Mouse (Mus musculus) intestine, embryonic 15.5 days (tissue): Measurements from ENCODE around the gene Prr14l. TPM values are rescaled to one million over a fixed set of nuclear protein-coding genes. Genes with fewer than 3 reads are reported as not detected.
"Not testable (repeated sequence)": the region's sequence is repeated elsewhere in the genome, so short reads cannot be mapped to it uniquely, and the experiment has no call there.

ENCODE experiments used
- ATAC-seq: fragments of 200-750 bp; cut with Nextera tagmentation; 2 replicates; pipeline ENCODE4 v1.8.0; 2017; ENCODE audit warnings: moderate TSS enrichment, moderate library complexity
- H3K27ac ChIP-seq: fragments of 300-500 bp; sonication (generic); 2 replicates; pipeline ENCODE4 v1.5.1; 2015; ENCODE audit warnings: mild to moderate bottlenecking, inconsistent platforms
- H3K27me3 ChIP-seq: fragments of 300-500 bp; sonication (generic); replicated peaks from 2 replicates; pipeline ENCODE4 v1.6.1; 2015; ENCODE audit warnings: inconsistent platforms
- H3K36me3 ChIP-seq: fragments of 300-500 bp; sonication (generic); 2 replicates; pipeline ENCODE4 v1.6.1; 2015; ENCODE audit warnings: inconsistent platforms
- H3K4me1 ChIP-seq: fragments of 300-500 bp; sonication (generic); replicated peaks from 2 replicates; pipeline ENCODE4 v1.6.1; 2015; ENCODE audit warnings: inconsistent platforms
- H3K4me2 ChIP-seq: fragments of 300-500 bp; sonication (generic); replicated peaks from 2 replicates; pipeline ENCODE4 v1.6.1; 2015; ENCODE audit warnings: mild to moderate bottlenecking, inconsistent platforms
- H3K4me3 ChIP-seq: fragments of 300-500 bp; sonication (generic); replicated peaks from 2 replicates; pipeline ENCODE4 v1.5.1; 2015; ENCODE audit warnings: inconsistent platforms
- H3K9ac ChIP-seq: fragments of 300-500 bp; sonication (generic); 2 replicates; pipeline ENCODE4 v1.6.1; 2015; ENCODE audit warnings: inconsistent platforms
- H3K9me3 ChIP-seq: fragments of 300-500 bp; sonication (generic); 2 replicates; pipeline ENCODE4 v1.6.1; 2016; ENCODE audit warnings: inconsistent platforms
- WGBS: fragments of 180-500 bp; shearing (Covaris S2); methylation state at CpG from one replicate; pipeline ENCODE4 v1.1.7; 2015; 5-methylcytosine and 5-hydroxymethylcytosine counted together
- polyA plus RNA-seq: library from polyadenylated mRNA; unstranded; fragments of >200 nt; fragmentation: Nextera tagmentation; extraction: Ambion mirVana; gene quantifications from 2 replicates; pipeline ENCODE4 v1.2.1, GENCODE M21; 2015

The Prr14l gene
- 12.4 and 16.4 TPM in 2 replicates for polyA plus RNA-seq

DNA sequence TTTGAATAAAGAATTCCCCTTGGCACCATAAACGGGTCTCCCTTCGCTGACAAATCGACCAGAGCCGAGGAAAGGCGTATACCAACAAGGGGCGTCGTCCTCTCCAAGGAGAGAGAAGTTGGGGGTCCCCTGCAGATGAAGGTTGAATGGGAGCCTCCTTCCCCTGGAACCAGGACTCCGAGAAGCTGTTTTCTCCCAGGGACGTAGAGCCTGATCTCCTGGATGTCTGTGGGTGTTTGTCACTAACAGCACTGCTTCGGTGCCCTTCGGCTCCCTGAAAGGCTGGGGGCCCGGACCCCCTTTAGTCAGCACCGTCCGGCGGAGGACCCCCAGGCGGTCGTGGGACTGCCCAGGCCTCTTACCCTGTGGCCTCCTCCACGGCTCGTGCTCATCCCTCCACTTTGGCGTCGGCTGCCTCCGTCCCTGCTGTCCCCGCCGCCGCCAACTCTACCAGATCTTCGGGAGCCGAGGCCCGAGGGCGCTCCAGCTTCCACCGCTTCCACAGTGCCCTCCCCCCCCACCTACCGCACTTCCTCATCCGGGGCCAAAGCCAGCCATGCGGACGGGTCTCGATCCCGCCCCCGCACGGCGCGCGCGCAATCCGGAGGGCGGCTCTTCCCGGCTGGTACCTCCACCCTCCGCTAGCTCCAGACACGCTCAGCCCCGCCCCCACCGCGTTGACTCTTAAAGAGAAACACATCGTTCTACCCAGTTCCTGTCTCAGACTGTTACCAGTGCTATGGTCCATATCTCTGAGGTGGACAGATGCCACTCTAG, at the start of gene Prr14l:
TSS of gene Prr14l (minus strand) at position 526 of the 777 bp plus-strand sequence.
- ATAC-seq = peak; percentile 97
- Histone ChIP-seq H3K4me2 (peak within 1 kb of the TSS; percentile 67), H3K4me3 (peak within 1 kb of the TSS; percentile 63), H3K4me1 (0 out of 2 replicates have a peak, but pooled peaks cover 12% of the 10 kb centered on the region), H3K27ac (peak within 1 kb of the TSS; percentile 70), H3K36me3 (no peaks in the 10 kb centered on the region), H3K27me3 (no peaks in the 10 kb centered on the region), H3K9me3 (no peaks in the 10 kb centered on the region), H3K9ac (peak within 1 kb of the TSS; percentile 81)
- under 1% methylated on average over 51 of the region's 51 CpGs for WGBS

DNA sequence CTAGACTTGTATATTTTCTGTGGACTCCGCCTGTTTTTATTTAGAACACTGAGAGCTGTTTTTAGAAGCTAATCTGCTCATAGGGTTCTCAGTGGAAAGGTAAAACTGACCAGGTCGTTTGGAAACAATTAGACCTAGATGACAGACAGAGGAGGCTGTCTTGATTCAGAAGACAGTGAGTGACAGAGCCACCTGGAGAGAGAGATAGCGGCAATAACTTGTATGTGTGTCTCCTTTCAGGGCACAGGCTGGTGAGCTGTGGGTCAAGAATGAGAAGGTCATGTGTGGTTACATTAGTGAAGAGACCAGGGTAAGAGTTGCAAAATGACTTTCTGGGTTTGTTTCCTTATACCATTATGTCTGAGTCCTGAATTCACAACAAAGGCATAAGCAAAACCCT, 32.7 kb upstream of the Prr14l start:
- Histone ChIP-seq H3K27me3 (no peaks in the 10 kb centered on the region), H3K4me2 (no peak overlapping the region), H3K9me3 (no peaks in the 10 kb centered on the region), H3K9ac (no peak overlapping the region), H3K4me3 (no peak overlapping the region), H3K36me3 (peaks cover 16% of the 10 kb centered on the region), H3K4me1 (no peaks in the 10 kb centered on the region), H3K27ac (no peak overlapping the region)
- ATAC-seq = no peak
- WGBS = 77% methylated on average over 3 of the region's 3 CpGs

DNA sequence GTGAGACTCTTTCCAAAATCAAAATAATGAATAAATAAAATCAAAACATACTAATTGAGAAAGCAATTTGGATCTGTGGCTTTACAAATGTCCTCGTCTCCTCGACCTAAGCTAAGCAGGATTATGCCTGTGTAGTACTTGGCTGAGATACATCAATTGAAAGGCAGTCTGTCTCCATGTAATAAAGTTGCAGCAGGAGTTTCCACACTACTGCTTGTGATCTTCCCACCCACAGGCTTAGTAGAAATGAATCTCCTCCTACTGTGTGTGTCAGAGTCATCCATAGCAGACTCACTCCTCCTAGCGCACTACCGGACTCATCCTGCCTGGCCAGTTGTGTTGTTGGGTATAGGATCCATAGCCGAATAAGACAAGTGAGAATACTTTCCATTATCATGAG, 18.3 kb upstream of the Prr14l start:
- Histone ChIP-seq H3K9ac (no peak overlapping the region), H3K9me3 (no peaks in the 10 kb centered on the region), H3K36me3 (peaks cover 22% of the 10 kb centered on the region; the same call in 1 of the 2 replicates), H3K27me3 (no peaks in the 10 kb centered on the region), H3K4me3 (no peak overlapping the region), H3K27ac (no peak overlapping the region), H3K4me1 (no peaks in the 10 kb centered on the region), H3K4me2 (no peak overlapping the region)
- WGBS = 93% methylated on average over 5 of the region's 5 CpGs
- ATAC-seq = no peak

DNA sequence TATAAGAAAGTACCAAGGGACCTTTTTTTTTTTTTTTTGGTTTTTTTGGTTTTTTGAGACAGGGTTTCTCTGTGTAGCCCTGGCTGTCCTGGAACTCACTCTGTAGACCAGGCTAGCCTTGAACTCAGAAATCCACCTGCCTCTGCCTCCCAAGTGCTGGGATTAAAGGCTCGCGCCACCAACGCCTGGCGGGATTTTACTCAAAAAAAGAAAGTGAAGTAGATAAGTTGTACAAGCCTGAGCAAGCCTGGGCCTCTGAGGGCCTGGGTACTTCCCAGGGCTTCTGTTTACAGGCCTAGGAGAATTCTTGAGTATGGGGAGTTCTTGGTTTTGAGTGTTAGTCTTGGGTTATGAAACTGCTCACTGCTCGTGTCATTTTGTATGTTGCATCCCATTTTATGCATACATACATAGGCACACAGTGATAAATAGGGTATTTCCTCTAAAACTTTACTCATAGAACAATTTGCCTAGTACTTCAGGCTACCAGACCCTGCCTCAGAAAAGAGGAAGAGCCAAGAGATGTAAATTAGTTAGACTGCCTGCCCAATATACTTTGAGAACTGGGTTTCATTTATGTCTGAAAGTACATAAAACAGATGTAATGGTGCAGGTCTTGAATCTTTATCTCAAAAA, 15.5 kb upstream of the Prr14l start:
- H3K4me1 ChIP-seq = peaks cover 4% of the 10 kb centered on the region; the same call in 1 of the 2 replicates
- no peak for ATAC-seq
- WGBS = 96% methylated on average over 5 of the region's 5 CpGs
- H3K4me2 ChIP-seq = no peak overlapping the region
- peaks cover 22% of the 10 kb centered on the region; the same call in 1 of the 2 replicates for H3K36me3 ChIP-seq
- no peak overlapping the region for H3K9ac ChIP-seq
- H3K27me3 ChIP-seq = no peaks in the 10 kb centered on the region
- no peak overlapping the region for H3K4me3 ChIP-seq
- no peak overlapping the region for H3K27ac ChIP-seq
- no peaks in the 10 kb centered on the region for H3K9me3 ChIP-seq

DNA sequence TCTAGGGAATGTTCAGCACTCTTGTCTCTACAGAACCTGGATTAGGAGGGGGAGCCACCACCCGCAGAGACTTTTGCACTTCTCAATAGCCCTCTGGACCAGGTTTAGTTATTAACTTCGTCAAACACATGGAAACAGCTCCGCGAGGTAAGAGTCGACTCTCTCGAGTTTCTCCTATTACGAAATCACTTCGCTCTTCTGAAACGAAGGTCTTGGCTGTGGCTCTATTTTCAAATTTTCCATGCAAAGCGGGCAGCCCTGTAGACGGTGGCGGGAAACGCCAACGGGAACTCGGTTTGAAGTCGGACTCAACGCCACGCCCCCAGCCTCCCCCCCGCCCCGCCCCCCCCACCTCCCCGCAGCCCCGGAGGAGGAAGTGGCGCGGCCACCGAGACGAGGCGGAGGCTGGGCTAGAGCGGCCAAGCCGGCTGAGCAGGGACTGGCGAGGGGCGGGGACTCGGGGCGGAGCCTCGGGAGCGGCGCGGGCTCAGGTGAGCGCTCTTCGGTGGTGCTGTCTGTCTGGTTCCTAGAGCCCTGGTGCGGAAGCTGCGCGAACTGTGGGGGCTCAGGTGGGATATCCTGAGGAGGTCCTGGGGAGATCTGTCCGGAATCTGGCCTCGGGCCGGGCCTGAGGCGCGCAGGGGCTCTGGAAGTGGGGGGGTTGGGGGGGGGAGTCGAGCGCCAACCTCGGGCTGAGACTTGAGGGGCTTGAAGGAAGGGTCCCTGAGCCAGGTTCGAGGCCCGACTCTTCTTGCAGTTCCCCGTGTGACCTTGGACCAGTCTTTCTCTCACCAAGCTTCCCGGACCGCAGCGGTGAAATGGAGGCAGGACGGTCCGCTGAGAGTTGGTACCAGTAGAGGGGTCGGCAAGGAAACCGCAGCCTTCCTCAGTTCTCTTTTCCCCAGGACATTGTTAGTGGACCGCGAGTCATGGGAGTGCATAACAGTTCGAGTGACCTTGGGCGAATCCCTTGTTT, 9.5 kb upstream of the Prr14l start, which contains the start of gene Depdc5:
TSS of gene Depdc5 (plus strand) at position 449 of the 976 bp plus-strand sequence.
- peak within 1 kb of the TSS; percentile 69 for H3K9ac ChIP-seq
- H3K4me3 ChIP-seq = peak within 1 kb of the TSS; percentile 68
- H3K36me3 ChIP-seq = peaks cover 9% of the 10 kb centered on the region; the same call in 1 of the 2 replicates
- peak within 1 kb of the TSS; percentile 48 for H3K27ac ChIP-seq
- ATAC-seq = peak; percentile 99
- peak within 1 kb of the TSS; percentile 81 for H3K4me2 ChIP-seq
- H3K27me3 ChIP-seq = no peaks in the 10 kb centered on the region
- under 1% methylated on average over 64 of the region's 64 CpGs for WGBS
- no peaks in the 10 kb centered on the region for H3K9me3 ChIP-seq
- H3K4me1 ChIP-seq = peaks cover 9% of the 10 kb centered on the region; the same call in 1 of the 2 replicates

DNA sequence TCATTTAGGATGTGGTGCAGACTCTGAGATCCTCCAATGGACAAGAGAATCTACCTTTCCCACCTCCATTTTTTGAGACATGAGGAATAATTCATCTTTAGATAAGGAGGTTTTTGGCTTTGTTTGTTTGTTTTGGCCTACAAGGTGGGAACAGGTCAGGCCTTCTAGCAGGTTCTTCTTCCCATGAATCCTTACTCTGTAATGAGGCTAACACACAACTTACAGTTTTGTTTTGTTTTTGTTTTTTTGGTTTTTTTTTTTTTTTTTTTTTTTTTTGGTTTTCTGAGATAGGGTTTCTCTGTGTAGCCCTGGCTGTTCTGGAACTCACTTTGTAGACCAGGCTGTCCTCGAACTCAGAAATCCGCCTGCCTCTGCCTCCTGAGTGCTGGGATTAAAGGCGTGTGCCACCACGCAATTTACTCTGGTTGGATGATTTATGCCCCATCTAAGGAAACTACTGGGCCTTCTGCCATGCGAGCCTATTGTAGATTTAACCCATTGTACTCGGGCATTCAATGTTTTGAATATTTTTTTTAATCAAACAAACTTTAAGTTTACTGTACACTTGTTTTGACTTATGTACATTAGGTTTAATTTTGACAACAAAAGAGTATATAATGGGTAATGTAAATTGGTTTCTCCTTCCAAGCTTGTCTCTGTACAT, 8.5 kb upstream of the Prr14l start:
- Histone ChIP-seq H3K27ac (no peak overlapping the region), H3K9me3 (no peaks in the 10 kb centered on the region), H3K36me3 (peaks cover 1% of the 10 kb centered on the region; the same call in 1 of the 2 replicates), H3K4me1 (peaks cover 9% of the 10 kb centered on the region; the same call in 1 of the 2 replicates), H3K4me2 (peak overlapping the region; percentile 81; the same call in 1 of the 2 replicates), H3K27me3 (no peaks in the 10 kb centered on the region), H3K9ac (no peak overlapping the region), H3K4me3 (no peak overlapping the region)
- 46% methylated on average over 6 of the region's 6 CpGs for WGBS
- no peak for ATAC-seq

DNA sequence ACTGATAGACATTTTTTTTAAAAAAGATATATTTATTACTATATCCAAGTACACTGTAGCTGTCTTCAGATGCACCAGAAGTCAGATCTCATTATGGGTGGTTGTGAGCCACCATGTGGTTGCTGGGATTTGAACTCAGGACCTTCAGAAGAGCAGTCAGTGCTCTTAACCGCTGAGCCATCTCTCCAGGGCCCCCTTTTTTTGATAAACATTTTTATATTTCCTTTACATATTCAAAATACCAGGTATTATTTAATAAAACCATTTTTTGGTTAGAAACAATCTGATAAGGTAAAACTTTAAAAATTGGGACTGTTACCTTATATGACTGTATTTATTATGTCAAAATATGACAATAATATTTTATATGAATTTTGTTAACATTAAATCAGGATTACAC, 7.0 kb upstream of the Prr14l start:
- Histone ChIP-seq H3K36me3 (no peaks in the 10 kb centered on the region), H3K9me3 (no peaks in the 10 kb centered on the region), H3K4me2 (no peak overlapping the region), H3K27ac (no peak overlapping the region), H3K27me3 (no peaks in the 10 kb centered on the region), H3K4me1 (peaks cover 9% of the 10 kb centered on the region; the same call in 1 of the 2 replicates), H3K4me3 (no peak overlapping the region), H3K9ac (no peak overlapping the region)
- WGBS = 89% methylated on average over 1 of the region's 1 CpGs
- no peak for ATAC-seq

DNA sequence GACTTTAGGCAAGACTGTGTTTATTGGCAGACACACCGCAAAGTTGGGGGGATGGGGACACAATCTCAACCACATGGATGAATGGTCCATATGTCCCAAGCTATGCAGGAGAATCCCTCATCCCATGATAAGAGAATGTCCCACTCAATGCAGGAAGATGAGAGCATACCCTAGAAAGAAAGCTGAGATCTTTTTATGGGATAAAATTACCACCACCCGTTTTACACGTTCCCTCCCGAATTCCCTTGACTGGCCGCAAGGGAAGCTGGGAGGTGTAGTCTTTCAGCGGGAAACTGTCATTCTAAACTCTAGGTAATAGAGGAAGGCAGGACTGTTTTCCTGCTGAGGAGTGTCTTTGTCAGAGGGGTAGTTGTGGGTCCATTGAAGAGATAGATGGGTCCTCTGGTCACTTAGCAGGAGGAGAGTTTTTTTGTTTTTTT, 3.7 kb upstream of the Prr14l start:
- H3K4me1 ChIP-seq = no peaks in the 10 kb centered on the region
- peak overlapping the region; percentile 39 for H3K9ac ChIP-seq
- no peaks in the 10 kb centered on the region for H3K9me3 ChIP-seq
- no peak for ATAC-seq
- no peaks in the 10 kb centered on the region for H3K27me3 ChIP-seq
- H3K4me2 ChIP-seq = peak overlapping the region; percentile 68
- 2% methylated on average over 6 of the region's 6 CpGs for WGBS
- peak overlapping the region; percentile 48 for H3K4me3 ChIP-seq
- H3K27ac ChIP-seq = peak overlapping the region; percentile 51; the same call in 1 of the 2 replicates
- no peaks in the 10 kb centered on the region for H3K36me3 ChIP-seq

DNA sequence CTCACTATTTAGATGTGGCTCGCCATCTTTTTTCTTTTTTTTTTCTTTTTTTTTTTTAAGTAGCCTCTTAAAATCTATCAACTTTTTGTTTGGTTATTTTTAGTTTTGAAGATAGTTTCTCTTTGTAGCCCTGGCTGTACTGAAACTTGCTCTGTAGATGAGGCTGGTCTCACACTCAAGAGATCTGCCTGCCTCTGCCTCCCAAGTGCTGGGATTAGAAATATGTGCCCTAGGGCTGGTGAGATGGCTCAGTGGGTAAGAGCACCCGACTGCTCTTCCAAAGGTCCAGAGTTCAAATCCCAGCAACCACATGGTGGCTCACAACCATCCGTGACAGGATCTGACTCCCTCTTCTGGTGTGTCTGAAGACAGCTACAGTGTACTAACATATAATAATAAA, 1.2 kb upstream of the Prr14l start:
- not testable (repeated sequence) for H3K9ac ChIP-seq, ATAC-seq, H3K27ac ChIP-seq, H3K4me2 ChIP-seq, H3K27me3 ChIP-seq, H3K4me3 ChIP-seq, H3K36me3 ChIP-seq, H3K9me3 ChIP-seq
- 0 out of 2 replicates have a peak, but pooled peaks cover 12% of the 10 kb centered on the region for H3K4me1 ChIP-seq
- 97% methylated on average over 3 of the region's 3 CpGs for WGBS

DNA sequence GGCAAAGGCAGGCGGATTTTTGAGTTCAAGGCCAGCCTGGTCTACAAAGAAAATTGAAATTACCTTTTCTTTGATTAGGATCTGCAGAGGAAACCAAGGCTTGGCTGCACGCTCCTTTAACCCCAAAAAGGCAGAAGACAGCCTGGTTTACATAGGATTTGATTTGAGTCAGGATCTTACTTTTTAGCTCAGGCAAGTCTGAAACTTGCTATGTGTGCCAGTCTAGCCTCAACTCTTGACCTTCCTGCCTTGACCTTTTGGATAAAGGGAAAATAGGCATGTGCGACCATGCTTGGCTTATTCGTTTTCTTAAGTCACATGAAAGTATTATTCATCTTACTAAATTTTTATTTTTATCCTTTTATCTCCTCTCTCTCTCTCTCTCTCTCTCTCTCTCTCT, 762 bp upstream of the Prr14l start:
- Histone ChIP-seq H3K4me3 (no peak overlapping the region), H3K27ac (0 out of 2 replicates have a peak overlapping the region, but pooled peaks have one; percentile 44), H3K9me3 (no peaks in the 10 kb centered on the region), H3K9ac (no peak overlapping the region), H3K4me1 (0 out of 2 replicates have a peak, but pooled peaks cover 12% of the 10 kb centered on the region), H3K36me3 (no peaks in the 10 kb centered on the region), H3K4me2 (no peak overlapping the region), H3K27me3 (no peaks in the 10 kb centered on the region)
- ATAC-seq = no peak
- WGBS = 87% methylated on average over 4 of the region's 4 CpGs

DNA sequence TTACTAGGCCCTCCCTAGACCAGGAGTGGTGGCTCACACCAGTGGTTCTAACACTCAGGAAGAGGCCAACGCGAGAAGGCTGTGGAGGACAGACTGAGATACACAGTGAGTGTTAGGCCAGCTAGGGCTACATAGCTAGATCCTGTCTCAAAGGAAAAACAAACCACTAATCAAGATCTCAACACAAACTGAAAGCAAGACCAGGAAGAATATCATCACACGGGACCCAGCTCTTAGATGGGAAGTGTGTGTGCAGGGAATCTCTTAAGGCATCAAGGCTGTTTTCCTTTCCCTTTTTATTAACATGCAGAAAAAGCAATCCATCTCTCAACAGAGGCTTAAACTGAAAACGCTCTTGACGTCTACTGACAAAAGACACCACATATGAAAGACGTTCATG, 2.0 kb downstream of the Prr14l start:
- no peak for ATAC-seq
- Histone ChIP-seq H3K4me1 (0 out of 2 replicates have a peak, but pooled peaks cover 12% of the 10 kb centered on the region), H3K4me2 (peak overlapping the region; percentile 67), H3K27ac (no peak overlapping the region), H3K4me3 (0 out of 2 replicates have a peak overlapping the region, but pooled peaks have one; percentile 2), H3K9me3 (no peaks in the 10 kb centered on the region), H3K9ac (no peak overlapping the region; the same call in 1 of the 2 replicates), H3K27me3 (no peaks in the 10 kb centered on the region), H3K36me3 (no peaks in the 10 kb centered on the region)
- WGBS = 35% methylated on average over 6 of the region's 6 CpGs
